Mouse (Mus musculus) kidney, postnatal 0 days (tissue): Measurements from ENCODE around the gene Mfsd4b1. TPM values are rescaled to one million over a fixed set of nuclear protein-coding genes. Genes with fewer than 3 reads are reported as not detected.

Experiments used
- ATAC-seq: fragments of 200-750 bp; cut with Nextera tagmentation; replicated peaks from 2 replicates; pipeline ENCODE4 v1.8.0; 2017; ENCODE audit warnings: low read depth, moderate number of reproducible peaks, moderate TSS enrichment, moderate library complexity; ENCODE audit not compliant: low FRiP score
- DNase-seq: peaks from one replicate; pipeline ENCODE4 v3.0.0-alpha.2; 2016; ENCODE audit warnings: low spot score
- H3K27ac ChIP-seq: fragments of 300-500 bp; sonication (generic); 2 replicates; pipeline ENCODE4 v1.5.1; 2014; ENCODE audit warnings: mild to moderate bottlenecking
- H3K27me3 ChIP-seq: fragments of 300-500 bp; sonication (generic); 2 replicates; pipeline ENCODE4 v1.6.1; 2014; ENCODE audit warnings: low read length, mixed read lengths; ENCODE audit not compliant: insufficient read depth
- H3K36me3 ChIP-seq: fragments of 300-500 bp; sonication (generic); 2 replicates; pipeline ENCODE4 v1.6.1; 2014; ENCODE audit warnings: low read length, mixed read lengths; ENCODE audit not compliant: insufficient read depth
- H3K4me1 ChIP-seq: fragments of 300-500 bp; sonication (generic); replicated peaks from 2 replicates; pipeline ENCODE4 v1.6.1; 2014; ENCODE audit warnings: antibody characterized with exemption, low read length, mixed read lengths; ENCODE audit not compliant: insufficient read depth
- H3K4me2 ChIP-seq: fragments of 300-500 bp; sonication (generic); 2 replicates; pipeline ENCODE4 v1.6.1; 2014; ENCODE audit warnings: mild to moderate bottlenecking, low read length, moderate library complexity, mixed read lengths
- H3K4me3 ChIP-seq: fragments of 300-500 bp; sonication (generic); replicated peaks from 2 replicates; pipeline ENCODE4 v1.5.1; 2014; ENCODE audit warnings: low read depth, low read length
- H3K9ac ChIP-seq: fragments of 300-500 bp; sonication (generic); 2 replicates; pipeline ENCODE4 v1.6.1; 2014; ENCODE audit warnings: low read depth, low read length
- H3K9me3 ChIP-seq: fragments of 300-500 bp; sonication (generic); replicated peaks from 2 replicates; pipeline ENCODE4 v1.6.1; 2016; ENCODE audit warnings: low read length, inconsistent platforms, mixed read lengths
- CTCF ChIP-seq: IDR thresholded peaks from 2 replicates; pipeline ENCODE4 v1.5.1; 2016; ENCODE audit warnings: antibody characterized with exemption, low read depth, mild to moderate bottlenecking, moderate library complexity
- WGBS: fragments of 180-500 bp; shearing (Covaris S2); extraction: QIAGEN DNeasy Blood & Tissue Kit; methylation state at CpG from one replicate; pipeline ENCODE4 v1.1.7; 2014; 5-methylcytosine and 5-hydroxymethylcytosine counted together
- polyA plus RNA-seq: library from polyadenylated mRNA; unstranded; fragments of >200 nt; fragmentation: Nextera tagmentation; extraction: Ambion mirVana; gene quantifications from 2 replicates; pipeline ENCODE4 v1.2.1, GENCODE M21; 2015

The Mfsd4b1 gene
- polyA plus RNA-seq, 1 experiment from 2014 or later = 34.8 TPM

GRCm38 (mm10) chr10:40067071-40067470, 42.0 kb upstream of the Mfsd4b1 start:
- 20% methylated on average over 1 of the region's 1 CpGs for WGBS
- Histone ChIP-seq H3K36me3 (no peaks in the 10 kb centered on the region), H3K27me3 (no peaks in the 10 kb centered on the region), H3K9ac (no peak overlapping the region), H3K27ac (no peak overlapping the region), H3K4me1 (no peaks in the 10 kb centered on the region; the same call in none of the 2 replicates), H3K9me3 (no peaks in the 10 kb centered on the region), H3K4me2 (no peak overlapping the region), H3K4me3 (no peak overlapping the region)
- ATAC-seq (no peak), DNase-seq (no peak)
- TF ChIP-seq CTCF = no peak

GRCm38 (mm10) chr10:40065357-40065756, 40.3 kb upstream of the Mfsd4b1 start:
- ATAC-seq (no peak), DNase-seq (no peak)
- no peaks in the 10 kb centered on the region for H3K9me3 ChIP-seq
- H3K4me1 ChIP-seq = no peaks in the 10 kb centered on the region; the same call in none of the 2 replicates
- no peak overlapping the region for H3K4me3 ChIP-seq
- 67% methylated on average over 3 of the region's 3 CpGs for WGBS
- no peaks in the 10 kb centered on the region for H3K27me3 ChIP-seq
- no peaks in the 10 kb centered on the region for H3K36me3 ChIP-seq
- H3K4me2 ChIP-seq = no peak overlapping the region
- H3K27ac ChIP-seq = no peak overlapping the region
- H3K9ac ChIP-seq = no peak overlapping the region
- no peak for TF ChIP-seq CTCF

- Histone ChIP-seq H3K4me2 (peak overlapping the region; percentile 39; the same call in 1 of the 2 replicates), H3K4me3 (no peak overlapping the region), H3K27me3 (no peaks in the 10 kb centered on the region), H3K9ac (no peak overlapping the region), H3K36me3 (no peaks in the 10 kb centered on the region), H3K4me1 (peaks cover 7% of the 10 kb centered on the region; the same call in 1 of the 2 replicates), H3K9me3 (no peaks in the 10 kb centered on the region), H3K27ac (peak overlapping the region; percentile 79)
- DNase-seq = no peak
- no peak; the same call in 1 of the 2 replicates for ATAC-seq
- 26% methylated on average over 5 of the region's 5 CpGs for WGBS
- no peak for TF ChIP-seq CTCF
Observed at GRCm38 (mm10) chr10:40063291-40063890, 38.3 kb upstream of the Mfsd4b1 start.

GRCm38 (mm10) chr10:40062812-40063211, 37.7 kb upstream of the Mfsd4b1 start:
- H3K9me3 ChIP-seq = no peaks in the 10 kb centered on the region
- no peak for TF ChIP-seq CTCF
- H3K27me3 ChIP-seq = no peaks in the 10 kb centered on the region
- 37% methylated on average over 6 of the region's 6 CpGs for whole genome bisulfite sequencing
- peaks cover 9% of the 10 kb centered on the region; the same call in 1 of the 2 replicates for H3K4me1 ChIP-seq
- H3K27ac ChIP-seq = peak overlapping the region; percentile 79
- no peaks in the 10 kb centered on the region for H3K36me3 ChIP-seq
- no peak for DNase-seq
- no peak overlapping the region for H3K9ac ChIP-seq
- H3K4me2 ChIP-seq = peak overlapping the region; percentile 39; the same call in 1 of the 2 replicates
- no peak overlapping the region for H3K4me3 ChIP-seq
- ATAC-seq = no peak

- Histone ChIP-seq H3K9me3 (no peaks in the 10 kb centered on the region), H3K4me3 (no peak overlapping the region), H3K9ac (no peak overlapping the region), H3K4me1 (peaks cover 9% of the 10 kb centered on the region; the same call in 1 of the 2 replicates), H3K36me3 (no peaks in the 10 kb centered on the region), H3K27ac (peak overlapping the region; percentile 79), H3K27me3 (no peaks in the 10 kb centered on the region), H3K4me2 (no peak overlapping the region)
- no peak for TF ChIP-seq CTCF
- no peak for DNase-seq
- ATAC-seq = no peak
- 74% methylated on average over 5 of the region's 5 CpGs for WGBS
Observed at GRCm38 (mm10) chr10:40061926-40062325, 36.9 kb upstream of the Mfsd4b1 start.

- H3K4me3 ChIP-seq = no peak overlapping the region
- ATAC-seq (no peak), DNase-seq (no peak)
- peak overlapping the region; percentile 68 for H3K27ac ChIP-seq
- H3K4me1 ChIP-seq = peaks cover 9% of the 10 kb centered on the region; the same call in 1 of the 2 replicates
- 34% methylated on average over 3 of the region's 3 CpGs for WGBS
- no peak overlapping the region for H3K9ac ChIP-seq
- H3K36me3 ChIP-seq = no peaks in the 10 kb centered on the region
- H3K4me2 ChIP-seq = no peak overlapping the region
- no peak for TF ChIP-seq CTCF
- no peaks in the 10 kb centered on the region for H3K27me3 ChIP-seq
- H3K9me3 ChIP-seq = no peaks in the 10 kb centered on the region
Observed at GRCm38 (mm10) chr10:40058786-40059120, 33.7 kb upstream of the Mfsd4b1 start.
